Mouse (Mus musculus) cerebellum, adult 9-10 months (tissue): Measurements from ENCODE around the gene Ywhaq.
"Not testable (repeated sequence)": the region's sequence is repeated elsewhere in the genome, so short reads cannot be mapped to it uniquely, and the experiment has no call there.

ENCODE experiments used
- DNase-seq: peaks from one replicate; pipeline ENCODE4 v3.0.0; 2022

Ywhaq gene

DNA sequence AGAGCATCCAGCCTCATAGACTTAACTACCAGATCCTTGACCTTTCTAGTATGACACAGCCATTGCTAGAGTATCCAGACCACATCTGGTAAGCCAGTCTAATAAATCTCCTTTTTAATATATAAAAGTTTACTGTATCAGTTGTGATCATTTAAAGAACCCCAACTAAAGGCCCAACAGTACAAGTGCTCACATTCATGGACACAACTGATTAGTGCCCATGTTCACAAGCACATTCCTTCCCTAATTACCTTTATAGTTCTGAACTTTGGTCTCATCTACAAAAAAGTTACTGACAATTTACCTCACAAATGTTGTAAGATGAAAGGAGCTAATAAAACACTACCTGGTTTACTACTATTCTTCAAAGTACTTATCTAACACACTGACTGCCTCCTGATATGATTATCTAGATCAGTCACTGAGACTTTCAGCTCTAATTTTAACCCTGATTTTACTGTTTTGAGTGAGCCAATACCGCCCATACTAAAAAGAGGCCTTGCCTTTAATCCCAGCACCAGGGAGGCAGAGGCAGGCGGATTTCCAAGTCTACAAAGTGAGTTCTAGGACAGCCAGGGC, 8.6 kb downstream of the Ywhaq start:
- DNase-seq, result no peak

DNA sequence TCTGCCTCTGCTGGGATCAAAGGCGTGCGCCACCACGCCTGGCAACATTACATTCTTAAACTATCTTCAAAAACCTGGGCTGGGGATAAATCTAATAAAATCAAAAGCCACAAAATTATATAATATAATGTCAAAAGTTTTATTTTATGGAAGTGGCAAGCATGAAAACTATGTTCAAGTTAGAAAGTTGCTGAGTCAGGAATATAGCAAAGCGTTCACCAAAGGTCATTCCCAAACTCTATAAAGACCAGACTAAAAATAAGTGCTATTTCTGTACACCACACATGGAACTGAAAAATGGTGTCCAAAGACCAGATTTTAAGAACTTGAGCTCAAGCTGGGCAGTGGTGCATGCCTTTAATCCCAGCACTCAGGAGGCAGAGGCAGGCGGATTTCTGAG, 14.7 kb downstream of the Ywhaq start:
- DNase-seq, result no peak

DNA sequence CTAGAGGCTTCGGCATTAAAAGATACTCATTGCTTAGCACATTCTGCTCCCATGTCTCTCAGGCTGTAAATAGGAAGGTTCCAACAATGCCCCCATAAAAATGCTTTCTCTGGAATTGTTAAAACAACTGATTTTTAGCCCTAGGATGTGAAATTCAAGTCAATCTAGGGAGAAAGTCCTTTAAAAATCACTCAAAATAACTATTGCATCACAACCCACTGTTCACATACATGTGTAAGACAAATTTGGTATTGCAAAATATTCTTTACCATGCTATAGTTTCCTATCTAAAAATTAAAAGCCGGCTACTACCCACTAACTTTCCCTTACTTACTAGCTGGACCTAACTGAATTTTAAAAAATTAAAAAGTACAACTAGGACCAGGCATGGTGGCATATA, 31.2 kb downstream of the Ywhaq start:
- DNase-seq, result no peak

DNA sequence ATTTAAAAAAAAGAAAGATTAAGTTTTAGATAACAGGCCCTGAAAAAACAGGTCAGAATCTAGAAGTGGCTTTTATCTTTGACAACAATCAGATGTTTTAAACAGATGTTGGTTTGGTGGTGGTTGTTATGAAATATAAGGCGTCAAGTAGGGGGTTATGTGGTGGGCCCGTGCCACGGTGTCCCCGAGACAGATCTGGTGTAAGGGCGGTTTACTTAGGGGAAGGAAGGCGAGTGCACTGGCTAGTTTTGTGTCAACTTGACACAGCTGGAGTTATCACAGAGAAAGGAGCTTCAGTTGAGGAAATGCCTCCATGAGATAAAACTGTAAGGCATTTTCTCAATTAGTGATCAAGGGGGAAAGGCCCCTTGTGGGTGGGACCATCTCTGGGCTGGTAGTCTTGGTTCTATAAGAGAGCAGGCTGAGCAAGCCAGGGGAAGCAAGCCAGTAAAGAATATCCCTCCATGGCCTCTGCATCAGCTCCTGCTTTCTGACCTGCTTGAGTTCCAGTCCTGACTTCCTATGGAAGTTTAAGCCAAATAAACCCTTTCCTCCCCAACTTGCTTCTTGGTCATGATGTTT, 38.6 kb downstream of the Ywhaq start:
- not testable (repeated sequence) for DNase-seq

DNA sequence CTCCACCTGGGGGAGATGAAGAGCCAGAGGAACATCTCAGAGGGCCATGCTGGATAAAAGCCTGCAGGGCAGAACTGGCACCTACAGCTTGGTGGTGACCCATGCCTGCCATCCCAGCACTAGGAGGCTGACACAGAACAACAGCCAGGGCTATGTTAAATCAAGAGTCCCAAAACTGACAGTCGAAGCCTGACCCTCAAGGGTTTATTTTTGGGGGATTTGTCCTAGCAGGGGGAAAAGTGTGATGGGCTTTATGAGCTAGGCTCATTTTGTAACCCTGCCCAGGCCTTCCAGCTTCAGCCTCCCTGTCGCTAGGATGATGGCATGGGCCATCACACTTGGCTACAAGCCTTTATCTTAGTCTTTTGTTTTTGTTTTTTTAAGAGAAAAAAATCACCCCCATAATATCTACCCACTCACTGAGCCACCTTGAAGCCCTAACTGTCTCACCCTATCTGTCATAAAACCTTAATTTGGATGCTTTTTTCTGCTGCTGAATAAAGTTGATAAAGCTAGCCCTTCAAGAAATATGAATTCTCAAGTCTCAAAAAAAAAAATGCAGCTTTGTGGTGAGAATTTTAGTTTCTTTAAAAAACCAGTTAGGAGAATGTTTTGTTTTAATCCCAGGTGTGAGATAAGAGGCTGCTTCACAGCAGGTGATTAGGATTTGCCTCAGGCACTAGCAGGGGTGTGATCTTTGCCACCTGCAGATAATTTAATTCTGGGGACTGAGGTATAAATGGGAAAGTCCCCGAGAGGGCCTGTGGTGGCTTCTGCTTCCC, 41.9 kb downstream of the Ywhaq start:
- peak; percentile 25 for DNase-seq

DNA sequence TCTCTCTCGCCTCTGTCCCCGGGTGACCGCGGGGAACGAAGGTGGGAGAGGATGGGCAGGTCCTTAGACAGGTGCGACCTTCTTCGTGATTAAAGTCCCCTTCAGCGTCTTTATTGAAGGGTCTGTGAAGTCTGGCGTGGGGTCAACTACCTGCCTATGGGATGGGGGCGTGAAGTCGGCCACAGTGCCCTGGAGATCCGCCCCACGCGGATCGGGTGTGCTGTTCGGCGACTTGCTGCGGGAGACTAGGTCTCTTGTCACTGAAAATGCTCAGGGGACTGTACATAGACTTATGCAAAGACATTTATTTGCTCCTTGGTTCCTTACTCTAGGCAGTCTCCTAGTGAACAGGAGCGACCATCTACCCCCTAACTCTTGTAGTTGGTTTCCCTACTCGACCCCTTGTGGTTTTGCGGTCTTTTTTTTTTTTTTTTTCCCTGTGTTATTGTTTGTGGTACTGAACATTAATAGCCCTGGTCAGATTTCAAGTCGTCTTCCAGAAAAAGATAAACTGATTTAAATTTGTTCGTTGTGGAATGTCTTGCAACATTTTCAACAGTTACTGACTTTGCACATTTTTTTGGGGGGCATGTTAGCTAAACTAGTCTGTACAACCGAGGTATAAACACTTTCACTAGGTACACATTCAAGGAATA, 43.5 kb downstream of the Ywhaq start:
- DNase-seq, result peak; percentile 36

DNA sequence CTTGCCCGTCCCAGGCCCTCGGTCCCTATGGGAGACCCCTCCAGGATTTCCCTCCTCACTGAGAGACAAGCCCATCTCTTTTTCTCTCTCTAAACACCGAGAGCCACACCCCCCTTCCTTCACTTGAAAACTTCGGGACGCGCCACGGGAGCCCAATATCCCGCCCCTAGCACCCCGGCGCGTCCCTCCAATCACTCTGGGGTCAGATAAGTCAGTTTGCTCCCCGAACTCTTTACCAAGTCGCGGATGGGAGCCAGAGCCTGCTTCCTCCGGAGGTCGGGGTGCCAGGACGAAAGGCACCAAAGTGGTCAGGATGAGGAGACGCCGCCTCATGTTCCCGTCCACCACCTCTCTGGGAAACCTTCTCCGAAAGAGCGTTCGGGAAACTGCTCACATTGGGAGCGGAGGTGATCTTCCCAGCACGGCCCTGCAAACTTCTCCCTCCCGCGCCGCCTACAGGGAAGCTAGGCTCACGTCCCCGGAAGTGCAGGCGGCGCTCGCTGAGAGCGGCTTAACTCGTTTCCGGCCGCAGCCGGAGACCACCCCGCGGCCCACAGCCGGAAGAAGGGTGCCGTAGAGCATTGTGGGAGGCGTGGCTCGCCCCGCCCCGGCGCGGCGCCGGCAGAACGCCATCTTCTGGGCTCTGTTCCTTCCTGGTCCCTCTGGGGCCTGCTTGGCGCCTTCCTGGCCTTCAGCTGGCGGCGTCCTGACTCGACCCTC, 44.2 kb downstream of the Ywhaq start, which contains the start of gene Adam17:
Gene Adam17, minus strand, starts transcription at position 533 of the 720 bp plus-strand sequence.
- peak; percentile 95 for DNase-seq

DNA sequence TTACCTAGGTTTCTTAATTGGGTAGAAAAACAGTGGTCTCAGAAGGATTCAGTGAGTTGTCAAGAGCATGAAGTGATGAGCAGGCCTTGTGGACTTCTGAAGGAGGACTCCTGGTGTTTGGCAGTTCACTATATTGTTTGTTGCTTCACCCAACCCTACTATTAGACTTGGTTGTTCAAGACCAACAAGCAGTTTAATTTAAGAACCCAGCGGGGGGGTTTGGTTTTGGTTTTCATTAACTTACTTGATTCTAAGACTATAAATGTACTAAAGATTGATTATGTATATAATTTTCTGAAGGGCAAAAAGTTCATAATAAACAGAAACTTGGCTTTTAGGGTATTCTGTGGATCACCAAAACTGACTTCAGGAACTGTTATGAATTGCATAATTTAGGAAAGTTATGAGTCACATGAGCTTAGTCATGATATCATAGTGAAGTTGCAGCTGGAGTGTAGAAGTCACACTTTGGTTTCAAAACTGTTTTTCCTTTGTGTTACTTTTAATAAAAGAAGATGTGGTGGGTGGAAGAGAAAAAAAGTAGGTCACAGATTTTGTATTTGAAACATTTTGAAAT, 47.3 kb downstream of the Ywhaq start:
- no peak for DNase-seq

DNA sequence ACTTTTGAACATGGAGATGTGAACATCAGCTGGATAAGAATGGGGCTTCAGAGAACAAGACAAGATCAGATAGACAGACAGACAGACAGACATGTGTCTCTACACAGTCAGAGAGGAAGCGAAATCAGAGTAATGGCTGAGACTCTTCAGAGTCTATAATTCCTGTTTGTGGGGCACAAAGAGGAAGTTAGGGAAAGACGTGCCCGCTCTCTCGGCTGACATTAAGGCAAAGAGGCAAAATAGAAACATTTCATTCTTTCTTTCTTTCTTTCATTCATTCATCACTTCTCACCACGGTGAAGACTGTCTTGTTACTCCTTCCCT, 48.4 kb downstream of the Ywhaq start:
- DNase-seq, result no peak

DNA sequence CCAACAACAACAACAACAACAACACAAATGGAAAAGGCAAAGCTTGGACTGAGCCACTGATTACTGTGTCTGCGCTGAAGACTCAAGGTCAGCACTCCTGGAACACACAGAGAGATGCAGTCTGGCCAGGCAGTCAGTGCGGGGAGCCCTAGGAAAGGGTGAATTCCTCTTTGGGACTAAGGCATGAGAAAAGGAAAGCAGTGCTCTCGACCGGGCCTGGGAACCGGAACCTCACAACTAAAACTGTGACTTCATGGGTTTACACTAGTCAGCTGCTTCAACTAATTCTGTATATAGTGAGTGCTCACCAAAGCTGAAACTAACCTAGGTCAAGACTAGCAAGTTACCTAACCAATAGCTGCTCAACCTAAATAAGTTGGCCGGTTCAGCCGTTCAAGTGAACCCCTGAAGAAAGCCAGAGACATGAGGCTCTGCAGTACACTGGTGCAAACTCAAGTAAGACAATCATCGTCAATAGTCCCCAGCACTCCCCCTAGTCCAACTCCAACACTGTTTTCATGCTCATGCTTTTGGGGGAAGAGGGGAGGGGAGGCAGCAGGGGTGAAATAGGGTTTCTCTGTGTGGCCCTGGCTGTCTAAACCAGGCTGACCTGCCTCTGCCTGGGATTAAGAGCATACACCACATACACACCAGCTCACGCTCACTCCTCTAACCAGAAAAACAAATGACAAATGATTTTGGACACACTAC, 48.9 kb downstream of the Ywhaq start:
- DNase-seq, result no peak

DNA sequence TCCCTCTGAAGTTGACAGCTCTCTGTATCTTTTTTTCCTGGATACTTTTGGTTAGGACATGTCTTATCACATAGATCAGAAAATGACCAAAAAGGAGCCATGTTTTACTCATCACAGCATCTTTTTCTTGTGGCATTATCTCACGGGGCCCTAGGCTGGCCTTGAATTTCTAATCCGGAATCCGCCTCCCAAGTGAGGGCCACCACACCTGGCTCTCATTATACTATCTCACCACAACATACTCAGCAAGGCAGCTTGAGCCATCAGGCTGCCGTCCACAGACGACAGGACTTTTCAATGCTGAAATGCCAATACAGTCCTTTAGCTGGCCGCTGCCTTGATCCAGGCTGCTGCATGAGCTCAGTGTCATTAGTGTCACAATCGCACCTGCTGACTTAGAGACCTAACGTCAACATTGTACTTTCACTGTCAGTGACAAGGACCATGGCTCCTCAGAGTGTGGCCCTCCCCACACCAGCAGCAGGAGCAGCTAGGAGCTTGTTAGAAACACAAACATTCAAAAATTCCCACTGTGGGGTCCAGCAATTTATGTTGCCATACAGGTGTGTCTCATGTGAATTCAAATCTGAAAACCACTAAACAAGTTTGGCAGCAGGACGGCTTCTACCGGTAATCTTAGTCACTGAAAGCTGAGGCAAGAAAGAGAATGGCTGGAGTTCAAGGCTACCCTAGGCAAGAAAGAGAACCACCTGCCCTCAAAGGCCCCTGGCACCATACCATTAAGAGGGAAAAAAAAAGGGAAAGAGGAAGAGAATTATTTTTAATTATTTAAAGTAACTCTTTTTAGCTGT, 52.6 kb downstream of the Ywhaq start:
- no peak for DNase-seq

DNA sequence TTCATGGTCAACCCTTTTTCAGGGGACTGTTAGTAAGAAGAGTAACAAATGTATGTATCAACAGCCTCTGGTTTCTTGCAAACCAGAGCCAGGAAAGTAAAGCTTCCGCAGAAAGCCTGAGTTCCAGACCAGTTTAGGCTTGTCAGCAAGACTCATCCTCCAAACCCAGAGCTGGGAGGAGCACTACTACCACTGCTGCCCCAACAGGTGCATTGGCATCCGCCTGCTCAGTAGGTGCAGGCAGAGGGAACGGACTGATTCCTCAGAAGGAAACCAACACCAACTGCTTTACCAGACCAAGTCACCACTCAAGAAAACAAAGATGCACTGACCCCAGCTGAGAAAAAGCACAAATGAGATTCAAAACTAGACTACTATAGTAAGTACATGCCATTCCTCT, 54.2 kb downstream of the Ywhaq start:
- DNase-seq, result no peak

DNA sequence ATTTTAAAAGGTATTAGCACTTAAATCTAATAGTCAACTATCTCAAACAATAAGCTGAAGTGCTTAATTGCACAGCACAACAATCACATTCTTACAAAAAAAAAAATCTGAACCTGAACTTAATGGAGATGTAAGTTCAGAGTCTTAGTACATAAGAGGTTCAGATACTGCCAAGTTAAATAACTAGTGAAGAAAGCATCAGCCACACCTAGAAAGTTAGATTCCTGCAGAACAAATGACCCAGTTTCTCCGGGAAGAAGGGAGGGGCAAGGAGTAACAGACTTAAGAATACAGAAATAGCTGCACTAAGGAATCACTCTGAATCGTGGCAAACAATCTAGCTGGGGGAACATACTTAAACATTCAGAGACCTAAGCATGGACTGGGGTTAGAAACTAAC, 54.8 kb downstream of the Ywhaq start:
- no peak for DNase-seq

DNA sequence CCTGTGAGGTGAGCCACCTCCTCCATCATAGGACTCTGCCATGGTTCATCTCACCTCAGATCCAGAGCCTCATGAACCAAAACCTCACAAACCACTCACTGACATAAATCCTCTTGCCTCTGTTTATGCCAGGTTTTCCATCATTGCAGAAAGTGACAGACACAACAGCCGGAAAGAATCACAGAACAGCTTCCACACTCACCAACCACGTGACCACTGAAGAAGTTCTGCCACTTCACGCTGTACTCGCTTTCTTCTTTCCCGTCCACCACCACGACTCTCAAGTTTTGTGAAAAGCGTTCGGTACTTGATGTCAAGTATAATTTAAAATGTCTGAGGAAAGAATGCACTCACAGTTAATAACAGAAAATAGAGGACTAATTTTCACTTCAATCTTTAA, 63.8 kb downstream of the Ywhaq start:
- no peak for DNase-seq

DNA sequence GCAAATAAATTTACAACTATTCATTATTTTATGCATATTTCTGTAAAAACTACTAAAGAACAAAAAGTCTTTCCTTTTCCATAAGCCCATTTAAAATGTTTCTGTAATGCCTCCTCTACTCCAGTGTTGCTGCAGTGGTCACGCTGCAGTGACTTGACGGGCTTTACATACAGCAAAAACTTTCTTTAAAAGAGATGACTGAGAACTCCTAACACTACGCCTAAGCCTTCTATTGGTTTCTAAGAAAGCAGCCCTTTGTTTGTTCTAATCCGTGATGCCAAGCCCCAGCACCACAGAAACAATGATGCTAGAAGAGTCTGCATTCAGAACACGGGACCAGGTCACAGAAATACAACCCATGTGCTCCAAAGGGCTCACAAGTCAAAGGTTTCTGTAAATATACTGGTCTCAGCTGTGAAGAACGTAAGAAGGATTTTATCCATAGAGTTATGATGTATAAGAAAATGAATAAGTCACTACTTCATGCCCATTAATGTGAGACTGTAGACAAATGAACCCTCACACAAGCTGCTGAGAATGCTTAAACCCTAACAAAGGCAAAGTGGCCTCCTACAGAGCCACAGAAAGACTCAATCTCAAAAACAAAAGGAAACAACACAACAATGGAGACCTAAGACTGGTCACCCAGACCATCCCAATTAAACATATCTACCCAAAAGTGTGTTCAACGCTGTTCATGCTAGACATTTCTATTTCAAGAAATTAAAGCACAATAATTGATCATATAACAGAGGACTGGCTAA, 67.1 kb downstream of the Ywhaq start:
- no peak for DNase-seq

DNA sequence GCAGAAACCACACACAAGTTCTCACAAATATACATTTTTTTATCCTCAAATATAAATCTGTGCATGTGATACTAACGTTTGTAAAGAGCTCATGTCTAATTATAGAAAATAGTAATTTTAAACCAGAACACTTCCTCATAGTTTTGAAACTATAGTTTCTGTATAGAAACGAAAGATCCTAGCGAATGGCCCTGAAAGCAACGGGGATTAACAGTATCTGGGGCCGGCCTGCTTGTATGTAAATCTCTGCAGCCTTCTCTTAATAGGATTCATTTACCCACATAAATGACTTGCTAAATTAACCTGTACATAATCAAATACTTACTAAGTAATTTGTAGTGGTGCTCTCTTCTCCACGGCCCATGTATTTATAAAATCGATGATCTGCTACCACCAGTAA, 70.5 kb downstream of the Ywhaq start:
- DNase-seq, result no peak

DNA sequence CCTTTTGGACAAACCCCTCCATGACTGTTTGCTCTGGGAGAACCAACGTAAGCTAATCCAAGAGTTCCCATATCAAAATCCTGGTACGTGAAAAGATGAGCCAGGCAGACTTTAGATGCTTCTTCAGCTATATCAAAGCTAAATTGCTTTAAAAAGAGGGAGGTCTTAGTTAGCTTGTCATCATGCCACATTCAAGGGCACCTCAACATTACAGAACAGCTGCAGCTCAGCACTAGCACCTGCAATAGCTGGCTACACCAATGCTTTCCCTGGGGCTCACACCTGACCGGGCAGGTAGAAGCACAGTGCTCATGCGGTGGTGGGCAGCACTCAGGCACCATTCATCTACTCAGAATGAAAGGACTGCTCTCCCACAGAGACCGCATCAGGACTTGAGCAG, 76.8 kb downstream of the Ywhaq start:
- DNase-seq, result no peak
